Mouse (Mus musculus) lung, adult 2 months (tissue): ENCODE measurements around the gene Rims1.

Experiments used
- CTCF ChIP-seq: fragments of 200-500 bp; IDR thresholded peaks from 2 replicates; pipeline ENCODE4 v1.5.1; 2011; ENCODE audit warnings: mild to moderate bottlenecking, low read length, control low read depth; ENCODE audit not compliant: insufficient read depth
- POLR2A ChIP-seq: fragments of 200-500 bp; IDR thresholded peaks from 2 replicates; pipeline ENCODE4 v1.6.1; 2011; ENCODE audit warnings: low read depth, mild to moderate bottlenecking, control low read depth, low read length, borderline replicate concordance; ENCODE audit errors: extremely low read depth

DNA sequence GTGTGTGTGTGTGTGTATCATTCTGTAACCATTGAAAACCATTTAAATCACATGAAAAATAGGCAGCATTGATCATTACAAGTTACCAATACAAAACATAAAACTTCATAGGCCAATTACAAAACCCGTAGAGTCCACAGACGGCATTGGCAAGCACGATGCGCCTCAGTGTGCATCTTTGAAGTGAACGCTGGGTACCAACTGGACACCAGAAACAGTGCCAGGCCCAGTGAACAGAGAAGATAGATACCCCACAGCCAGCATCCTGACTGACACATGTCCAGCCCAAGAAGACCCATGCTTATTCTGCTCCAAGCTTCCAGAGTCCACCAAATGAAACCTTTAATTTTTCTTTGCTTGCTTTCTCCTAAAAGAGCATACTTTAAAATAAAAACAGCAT lies 18.2 kb downstream of the Rims1 start:
- no peak for TF ChIP-seq CTCF
- TF ChIP-seq POLR2A: no peak
